Mouse (Mus musculus) kidney, embryonic 16.5 days (tissue): ENCODE measurements at regions not wholly inside any gene's neighbourhood (a gene's known extent, or its start where the extent isn't known, plus 50 kb on each side); places are given as distances from the start of the nearest gene placed in this dataset.
"Not testable (repeated sequence)": the region's sequence is repeated elsewhere in the genome, so short reads cannot be mapped to it uniquely, and the experiment has no call there.

Experiments used
- ATAC-seq: fragments of 200-750 bp; cut with Nextera tagmentation; 2 replicates; pipeline ENCODE4 v1.8.0; 2017; ENCODE audit warnings: moderate TSS enrichment; ENCODE audit not compliant: low FRiP score, low TSS enrichment
- H3K27ac ChIP-seq: fragments of 300-500 bp; sonication (generic); 2 replicates; pipeline ENCODE4 v1.5.1; 2014; ENCODE audit warnings: low read length
- H3K27me3 ChIP-seq: fragments of 300-500 bp; sonication (generic); 2 replicates; pipeline ENCODE4 v1.6.1; 2014; ENCODE audit warnings: low read length, control low read depth, mixed read lengths; ENCODE audit not compliant: insufficient read depth
- H3K36me3 ChIP-seq: fragments of 300-500 bp; sonication (generic); 2 replicates; pipeline ENCODE4 v1.6.1; 2014; ENCODE audit warnings: low read length, control low read depth, mixed read lengths; ENCODE audit not compliant: insufficient read depth
- H3K4me1 ChIP-seq: fragments of 300-500 bp; sonication (generic); 2 replicates; pipeline ENCODE4 v1.6.1; 2014; ENCODE audit warnings: low read length, control low read depth, mixed read lengths; ENCODE audit not compliant: insufficient read depth
- H3K4me2 ChIP-seq: fragments of 300-500 bp; sonication (generic); replicated peaks from 2 replicates; pipeline ENCODE4 v1.6.1; 2014; ENCODE audit warnings: low read depth, low read length
- H3K4me3 ChIP-seq: fragments of 300-500 bp; sonication (generic); 2 replicates; pipeline ENCODE4 v1.5.1; 2014; ENCODE audit warnings: mild to moderate bottlenecking, low read length
- H3K9ac ChIP-seq: fragments of 300-500 bp; sonication (generic); replicated peaks from 2 replicates; pipeline ENCODE4 v1.6.1; 2014; ENCODE audit warnings: low read length
- H3K9me3 ChIP-seq: fragments of 300-500 bp; sonication (generic); 2 replicates; pipeline ENCODE4 v1.6.1; 2016; ENCODE audit warnings: low read length, control low read depth
- WGBS: fragments of 180-500 bp; shearing (Covaris S2); extraction: QIAGEN DNeasy Blood & Tissue Kit; methylation state at CpG from one replicate; pipeline ENCODE4 v1.1.7; 2014; 5-methylcytosine and 5-hydroxymethylcytosine counted together

GRCm38 (mm10) chr10:15262282-15262681 lies 544.3 kb upstream of the Gje1 start:
- H3K27me3 ChIP-seq, H3K27ac ChIP-seq, ATAC-seq, H3K36me3 ChIP-seq, H3K4me3 ChIP-seq, H3K9me3 ChIP-seq, H3K9ac ChIP-seq, H3K4me1 ChIP-seq, H3K4me2 ChIP-seq: not testable (repeated sequence)
- WGBS: 56% methylated on average over 7 of the region's 7 CpGs

DNA sequence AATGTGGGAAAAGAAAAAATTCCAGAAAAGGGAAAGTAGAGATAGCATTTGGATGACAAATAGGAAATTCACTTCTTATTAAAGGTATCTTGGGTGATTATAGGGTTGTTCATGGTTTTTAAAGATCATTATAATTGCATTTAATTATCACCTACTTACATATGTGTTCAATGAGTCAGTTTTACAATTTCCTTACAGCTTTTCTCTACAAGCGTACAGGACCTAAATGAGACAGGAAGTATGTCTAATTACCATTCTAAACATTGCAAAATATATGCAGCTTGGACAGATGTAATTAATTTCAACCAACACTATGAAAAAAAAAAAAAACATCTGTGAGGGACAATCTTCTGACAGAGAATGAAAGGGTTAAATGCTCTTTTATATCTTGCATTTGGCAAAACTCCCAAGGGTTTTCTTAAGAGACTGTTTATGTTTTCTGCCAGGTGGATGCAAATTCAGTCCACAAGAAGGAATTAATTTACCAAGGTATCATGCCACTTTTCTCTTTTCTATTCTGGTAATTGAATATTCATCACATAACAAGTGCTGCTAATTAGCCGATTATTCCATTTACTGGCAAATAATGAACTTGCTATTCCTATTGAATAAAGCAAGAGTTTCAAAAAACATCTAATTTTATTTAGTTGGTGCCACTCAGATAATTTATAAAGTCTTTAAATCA lies 531.5 kb upstream of the Gje1 start:
- H3K4me2 ChIP-seq: no peak overlapping the region
- no peak overlapping the region for H3K4me3 ChIP-seq
- H3K27me3 ChIP-seq: no peaks in the 10 kb centered on the region
- no peak overlapping the region for H3K9ac ChIP-seq
- 78% methylated on average over 2 of the region's 2 CpGs for WGBS
- H3K36me3 ChIP-seq: no peaks in the 10 kb centered on the region
- H3K9me3 ChIP-seq: no peaks in the 10 kb centered on the region
- ATAC-seq: no peak
- no peaks in the 10 kb centered on the region for H3K4me1 ChIP-seq
- H3K27ac ChIP-seq: no peak overlapping the region

GRCm38 (mm10) chr10:15248899-15249298 lies 530.9 kb upstream of the Gje1 start:
- no peak overlapping the region for H3K4me2 ChIP-seq
- no peaks in the 10 kb centered on the region for H3K9me3 ChIP-seq
- H3K36me3 ChIP-seq: no peaks in the 10 kb centered on the region
- no peaks in the 10 kb centered on the region for H3K27me3 ChIP-seq
- no peak overlapping the region for H3K4me3 ChIP-seq
- 82% methylated on average over 3 of the region's 3 CpGs for WGBS
- H3K4me1 ChIP-seq: no peaks in the 10 kb centered on the region
- ATAC-seq: no peak
- H3K9ac ChIP-seq: no peak overlapping the region
- no peak overlapping the region for H3K27ac ChIP-seq

DNA sequence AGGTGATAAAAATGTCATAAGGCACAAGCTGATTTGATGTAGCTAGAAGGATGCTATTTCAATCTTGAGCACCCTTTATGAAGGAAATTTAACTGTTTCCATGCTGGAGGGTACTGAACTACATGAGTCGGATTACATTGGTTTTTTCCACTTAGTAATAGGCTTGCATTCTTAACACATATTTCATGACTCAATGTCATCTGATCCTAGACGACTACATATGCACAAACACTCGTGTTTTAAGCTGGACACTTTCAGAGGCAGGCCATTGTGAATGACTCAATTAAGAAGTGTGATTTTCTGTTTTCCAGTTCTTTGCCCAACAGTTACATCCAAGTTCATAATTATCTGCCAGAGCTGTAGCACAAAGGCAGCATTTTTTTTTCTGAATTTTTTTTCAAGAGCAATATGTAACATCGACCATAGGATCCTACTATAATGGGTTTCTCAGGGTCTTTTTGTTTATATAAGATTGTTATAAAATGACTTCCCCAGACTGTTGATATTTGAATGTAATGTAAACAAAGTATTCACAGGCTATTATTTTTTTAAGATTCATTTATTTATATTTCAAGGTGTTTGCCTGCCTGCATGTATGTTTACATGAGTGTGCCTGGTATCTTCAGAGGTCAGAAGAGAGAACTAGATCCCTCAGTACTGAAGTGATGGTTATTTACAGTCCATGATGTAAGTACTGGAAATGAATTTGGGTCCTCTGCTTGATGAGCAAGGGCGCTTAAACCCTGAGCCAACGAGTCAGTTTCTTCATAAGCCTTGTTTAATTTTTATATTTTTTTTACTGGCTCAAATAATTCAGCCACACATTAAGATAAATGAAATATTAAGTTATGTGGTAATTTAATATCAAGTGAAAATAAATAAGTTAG lies 526.6 kb upstream of the Gje1 start:
- 61% methylated on average over 6 of the region's 6 CpGs for WGBS
- no peaks in the 10 kb centered on the region for H3K9me3 ChIP-seq
- H3K36me3 ChIP-seq: no peaks in the 10 kb centered on the region
- no peak overlapping the region for H3K4me3 ChIP-seq
- no peak overlapping the region for H3K9ac ChIP-seq
- no peaks in the 10 kb centered on the region for H3K4me1 ChIP-seq
- ATAC-seq: no peak
- H3K27ac ChIP-seq: no peak overlapping the region
- H3K27me3 ChIP-seq: no peaks in the 10 kb centered on the region
- no peak overlapping the region for H3K4me2 ChIP-seq

DNA sequence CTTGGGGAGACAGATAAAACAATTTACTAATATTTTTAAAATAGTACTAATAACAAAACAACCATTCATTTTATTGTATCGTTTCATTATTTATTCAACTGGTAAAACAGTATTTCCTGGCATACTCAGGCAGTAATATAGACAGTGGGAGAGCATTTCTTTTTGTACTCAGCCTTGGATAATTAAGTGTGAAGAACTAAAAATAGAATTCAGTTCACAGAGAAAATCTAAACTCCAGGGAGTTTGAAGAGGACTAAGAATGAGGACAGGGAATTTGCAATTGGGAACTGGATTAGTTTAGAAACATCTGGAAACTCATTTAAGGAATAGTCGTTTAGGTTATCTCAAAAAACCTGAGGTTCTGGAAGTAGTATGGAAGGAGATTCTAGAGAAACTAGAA lies 525.4 kb upstream of the Gje1 start:
- no peak overlapping the region for H3K27ac ChIP-seq
- H3K9ac ChIP-seq: no peak overlapping the region
- H3K4me1 ChIP-seq: no peaks in the 10 kb centered on the region
- H3K4me2 ChIP-seq: no peak overlapping the region
- no peak for ATAC-seq
- H3K9me3 ChIP-seq: no peaks in the 10 kb centered on the region
- WGBS: 57% methylated on average over 2 of the region's 2 CpGs
- H3K4me3 ChIP-seq: no peak overlapping the region
- no peaks in the 10 kb centered on the region for H3K36me3 ChIP-seq
- no peaks in the 10 kb centered on the region for H3K27me3 ChIP-seq

DNA sequence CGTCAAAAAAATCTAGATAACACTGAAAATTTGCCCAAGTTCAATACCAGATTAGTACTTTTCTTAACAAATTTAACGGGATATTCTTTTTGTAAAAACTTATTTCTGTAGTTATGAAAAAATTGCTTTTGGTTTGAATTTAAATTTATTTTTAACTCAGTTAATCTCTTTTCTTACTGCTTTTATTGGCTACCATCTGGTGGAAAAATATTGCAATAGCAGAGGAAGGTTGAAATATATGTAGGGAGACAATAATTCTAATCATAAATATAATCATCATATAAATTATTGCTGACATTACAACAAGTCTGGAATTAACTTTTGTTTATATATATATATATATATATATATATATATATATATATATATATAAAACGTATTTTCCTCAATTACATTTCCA lies 500.9 kb upstream of the Gje1 start:
- no peaks in the 10 kb centered on the region for H3K9me3 ChIP-seq
- WGBS: 76% methylated on average over 3 of the region's 3 CpGs
- no peaks in the 10 kb centered on the region for H3K36me3 ChIP-seq
- no peak overlapping the region for H3K27ac ChIP-seq
- H3K4me2 ChIP-seq: no peak overlapping the region
- H3K4me3 ChIP-seq: no peak overlapping the region
- no peak overlapping the region for H3K9ac ChIP-seq
- ATAC-seq: no peak
- no peaks in the 10 kb centered on the region for H3K27me3 ChIP-seq
- H3K4me1 ChIP-seq: no peaks in the 10 kb centered on the region

- no peak overlapping the region for H3K9ac ChIP-seq
- H3K36me3 ChIP-seq: no peaks in the 10 kb centered on the region
- no peak overlapping the region for H3K4me2 ChIP-seq
- WGBS: 89% methylated on average over 6 of the region's 6 CpGs
- H3K9me3 ChIP-seq: no peaks in the 10 kb centered on the region
- H3K4me3 ChIP-seq: no peak overlapping the region
- H3K4me1 ChIP-seq: no peaks in the 10 kb centered on the region
- ATAC-seq: no peak
- no peaks in the 10 kb centered on the region for H3K27me3 ChIP-seq
- no peak overlapping the region for H3K27ac ChIP-seq
Observed at GRCm38 (mm10) chr10:15179585-15179984, 461.6 kb upstream of the Gje1 start.

- no peak overlapping the region for H3K27ac ChIP-seq
- no peak for ATAC-seq
- no peaks in the 10 kb centered on the region for H3K4me1 ChIP-seq
- no peaks in the 10 kb centered on the region for H3K36me3 ChIP-seq
- no peak overlapping the region for H3K4me3 ChIP-seq
- H3K4me2 ChIP-seq: no peak overlapping the region
- H3K9me3 ChIP-seq: no peaks in the 10 kb centered on the region
- WGBS: 53% methylated on average over 1 of the region's 1 CpGs
- no peak overlapping the region for H3K9ac ChIP-seq
- H3K27me3 ChIP-seq: no peaks in the 10 kb centered on the region
Observed at GRCm38 (mm10) chr10:15174421-15174820, 456.4 kb upstream of the Gje1 start.

GRCm38 (mm10) chr10:15172558-15172957 lies 454.5 kb upstream of the Gje1 start:
- Histone ChIP-seq H3K4me1 (no peaks in the 10 kb centered on the region), H3K36me3 (no peaks in the 10 kb centered on the region), H3K27ac (no peak overlapping the region), H3K4me2 (no peak overlapping the region), H3K4me3 (no peak overlapping the region), H3K9ac (no peak overlapping the region), H3K9me3 (no peaks in the 10 kb centered on the region), H3K27me3 (no peaks in the 10 kb centered on the region)
- 86% methylated on average over 1 of the region's 1 CpGs for WGBS
- ATAC-seq: no peak

DNA sequence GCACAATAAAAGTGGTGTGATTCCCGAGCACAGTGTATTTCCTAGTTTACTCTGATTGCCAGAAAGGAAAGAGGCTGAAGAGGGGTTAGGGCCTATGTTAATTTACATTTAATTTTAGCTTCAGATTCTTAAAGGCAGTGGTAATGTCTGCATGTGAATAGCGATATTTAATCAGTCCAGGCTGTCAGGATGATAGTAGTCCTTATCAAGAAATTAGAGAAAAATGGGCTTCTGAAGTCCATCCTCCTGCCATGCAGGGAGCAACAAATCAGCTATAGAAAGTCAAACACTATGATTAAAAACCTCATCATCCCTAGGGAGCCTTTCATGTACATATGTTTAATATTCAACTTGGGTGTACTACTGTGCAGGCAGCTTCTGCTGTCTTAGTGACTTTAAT lies 422.7 kb upstream of the Gje1 start:
- H3K4me2 ChIP-seq: no peak overlapping the region
- 80% methylated on average over 2 of the region's 2 CpGs for WGBS
- no peak for ATAC-seq

More for the DNA sequence above, 422.7 kb upstream of the Gje1 start:
- H3K9ac ChIP-seq: no peak overlapping the region
- no peak overlapping the region for H3K4me3 ChIP-seq
- H3K36me3 ChIP-seq: no peaks in the 10 kb centered on the region
- no peaks in the 10 kb centered on the region for H3K9me3 ChIP-seq
- H3K27me3 ChIP-seq: no peaks in the 10 kb centered on the region
- no peaks in the 10 kb centered on the region for H3K4me1 ChIP-seq
- H3K27ac ChIP-seq: no peak overlapping the region
